Mouse (Mus musculus): ENCODE results near the gene Eif2ak3.
"Not testable (repeated sequence)": the region's sequence is repeated elsewhere in the genome, so short reads cannot be mapped to it uniquely, and the experiment has no call there.

Gene Eif2ak3

GRCm38 (mm10) chr6:70844002-70844804 is at the start of gene Eif2ak3:
TSS of gene Eif2ak3 (plus strand) at chr6:70844515.
- DNase-seq: peak; percentile 100

GRCm38 (mm10) chr6:70796940-70797339 is 47.4 kb upstream of the Eif2ak3 start:
- DNase-seq: no peak

- DNase-seq: peak; percentile 52
Measured at GRCm38 (mm10) chr6:70797581-70798251, 46.6 kb upstream of the Eif2ak3 start.

DNA sequence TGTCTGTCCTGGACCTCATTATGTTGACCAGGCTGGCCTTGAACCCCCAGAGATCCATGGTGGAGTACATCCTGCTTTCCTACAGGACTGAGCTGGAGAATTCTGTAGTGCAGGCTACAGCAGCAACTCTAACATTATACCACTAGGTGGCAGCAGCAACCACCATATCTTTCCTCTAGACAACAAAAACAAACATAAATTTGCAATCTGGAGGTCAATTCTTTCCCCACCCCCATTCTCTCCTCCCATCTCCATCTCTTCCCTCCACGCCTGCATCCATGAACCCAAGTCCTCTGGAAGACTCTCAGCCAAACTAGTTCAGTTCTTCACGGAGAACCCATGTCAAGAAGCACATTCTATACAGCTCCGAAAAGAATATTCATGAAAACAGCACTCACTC is 39.7 kb upstream of the Eif2ak3 start:
- DNase-seq: peak; percentile 62

DNA sequence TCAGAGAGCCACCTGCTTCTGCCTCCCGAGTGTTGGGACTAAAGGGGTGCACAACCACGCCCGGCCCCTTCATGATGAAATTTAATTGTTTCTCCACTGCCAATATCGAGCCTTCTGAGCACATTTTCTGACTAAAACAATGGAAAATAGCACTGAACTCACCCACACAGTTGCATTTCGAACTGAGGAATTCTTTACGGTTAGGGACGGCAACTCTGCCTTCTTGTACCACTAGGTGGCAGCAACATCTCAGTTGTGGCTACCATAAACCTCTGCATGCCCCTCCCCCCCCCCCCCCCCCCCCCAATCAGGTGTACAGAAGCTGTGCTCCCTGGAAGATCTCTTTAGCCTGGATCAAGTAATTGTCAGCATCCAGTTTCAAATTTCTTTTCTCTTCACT is 39.0 kb upstream of the Eif2ak3 start:
- DNase-seq: peak; percentile 72

- DNase-seq: peak; percentile 74
Measured at GRCm38 (mm10) chr6:70805820-70806513, 38.3 kb upstream of the Eif2ak3 start.

DNA sequence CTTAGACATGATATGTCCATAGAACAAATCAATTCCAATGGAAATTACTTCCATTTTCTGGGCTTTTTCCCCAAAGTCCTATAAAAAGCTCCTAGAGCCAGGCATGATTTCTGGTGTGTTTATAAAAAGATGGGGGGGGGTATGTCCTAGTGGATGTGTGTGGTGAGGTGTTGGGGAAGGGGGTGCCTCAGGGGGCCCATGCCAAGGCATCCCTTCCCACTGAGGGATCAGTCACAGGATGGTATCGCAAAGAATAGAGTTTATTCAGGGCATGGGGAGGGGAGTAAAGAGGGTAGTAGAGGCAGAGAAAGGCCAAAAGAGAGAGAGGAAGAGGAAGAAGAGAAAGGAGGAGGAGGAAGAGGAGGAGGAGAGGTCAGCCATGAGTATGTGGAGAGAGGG is 37.8 kb upstream of the Eif2ak3 start:
- no peak for DNase-seq

GRCm38 (mm10) chr6:70810524-70810923 is 33.8 kb upstream of the Eif2ak3 start:
- DNase-seq: no peak

DNA sequence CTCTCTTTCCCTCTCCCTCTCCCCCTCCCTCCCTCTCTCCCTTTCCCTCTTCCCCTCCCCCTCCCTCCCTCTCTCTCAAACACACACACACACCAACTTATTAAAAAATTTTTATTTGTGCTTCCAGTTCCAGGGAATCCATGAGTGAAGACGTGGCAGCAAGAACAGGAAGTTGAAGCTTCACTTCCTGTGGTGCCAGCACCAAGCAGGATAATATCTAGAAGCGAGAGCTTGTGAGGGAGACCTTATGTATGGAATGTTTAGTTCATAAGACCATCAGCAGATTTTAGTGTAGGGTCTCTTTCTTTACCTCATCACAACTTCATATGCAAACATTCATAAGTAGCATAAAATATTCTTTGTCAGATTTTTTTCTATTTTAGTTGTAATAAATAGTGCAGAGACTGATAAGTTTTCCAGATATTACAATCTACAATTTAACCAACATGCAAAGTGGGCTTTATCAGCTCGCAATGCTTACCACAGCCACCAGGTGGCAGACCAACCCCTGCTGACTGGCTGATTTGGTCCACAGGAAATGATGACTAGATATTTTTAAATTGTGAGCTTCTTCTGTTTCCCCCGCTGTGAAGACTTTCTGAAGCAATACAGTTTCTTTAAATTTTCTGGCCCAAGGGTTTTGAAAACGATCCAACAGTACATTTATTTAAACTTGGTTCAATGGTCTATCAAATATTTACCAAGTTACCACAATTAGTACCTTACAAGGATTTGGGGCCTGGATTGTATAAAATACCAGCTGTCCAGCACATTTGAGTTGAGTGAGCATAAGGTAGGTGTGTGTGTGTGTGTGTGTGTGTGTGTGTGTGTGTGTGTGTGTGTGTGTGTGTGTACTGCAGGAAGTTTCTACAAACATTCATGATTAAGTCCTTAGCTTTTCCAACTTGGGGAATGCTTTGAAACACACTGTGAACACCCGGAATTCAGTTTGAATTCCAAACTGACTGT is 32.5 kb upstream of the Eif2ak3 start:
- DNase-seq: peak; percentile 68

- DNase-seq: no peak
Measured at GRCm38 (mm10) chr6:70812526-70812895, 31.8 kb upstream of the Eif2ak3 start.

DNA sequence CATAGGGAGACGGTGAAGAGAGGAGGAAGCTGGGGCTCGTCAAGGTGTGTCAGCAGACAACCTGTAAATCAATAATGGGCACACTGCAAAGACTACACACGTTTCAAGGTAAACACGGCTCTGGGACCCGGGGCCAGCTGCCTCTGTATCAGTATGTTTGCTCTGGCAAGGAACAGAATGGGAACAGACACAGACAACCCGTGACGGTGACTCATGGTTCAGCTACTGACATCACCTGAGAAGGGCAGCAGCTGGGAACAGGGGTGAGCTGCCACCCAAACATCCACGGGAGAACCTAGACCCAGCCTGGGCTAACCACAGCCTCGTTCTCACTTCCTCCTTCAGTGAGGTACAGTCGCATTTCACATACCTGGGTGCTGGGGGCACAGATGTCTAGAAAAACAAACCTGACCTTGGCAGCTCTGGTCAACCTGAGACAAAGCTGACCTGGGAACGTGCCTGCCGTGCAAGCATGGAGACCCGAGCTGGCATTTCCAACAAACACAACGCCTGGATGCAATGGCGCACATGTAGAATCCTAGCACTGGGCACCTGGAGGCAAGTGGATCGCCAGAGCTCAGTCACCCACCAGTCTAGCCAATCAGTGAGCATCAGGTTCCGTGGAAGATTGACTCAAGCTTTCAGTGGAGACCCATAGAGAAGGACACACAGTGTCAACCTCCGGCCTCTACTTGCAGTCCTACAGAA is 30.2 kb upstream of the Eif2ak3 start:
- no peak for DNase-seq

GRCm38 (mm10) chr6:70814629-70814950 is 29.7 kb upstream of the Eif2ak3 start:
- DNase-seq: no peak

- DNase-seq: no peak
Measured at GRCm38 (mm10) chr6:70815471-70815870, 28.8 kb upstream of the Eif2ak3 start.

DNA sequence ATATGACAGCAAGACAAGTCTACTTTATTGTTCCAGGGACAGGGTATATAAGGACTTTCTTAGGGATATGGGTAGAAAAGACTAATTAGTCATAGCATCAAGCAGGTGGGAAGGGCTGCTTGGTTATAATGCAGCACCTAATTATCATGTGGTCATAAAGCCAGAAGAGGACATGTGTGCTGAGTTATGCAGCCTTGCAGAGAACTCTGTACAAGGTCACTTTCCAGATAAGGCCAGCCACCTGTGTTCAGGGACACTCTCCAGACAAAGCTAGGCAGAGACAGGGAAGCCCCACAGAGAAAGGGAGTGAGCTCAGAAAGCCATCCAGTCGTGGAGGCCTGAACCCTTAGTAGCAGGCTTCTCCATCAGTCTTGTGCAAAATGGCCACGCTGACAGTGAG is 22.7 kb upstream of the Eif2ak3 start:
- no peak for DNase-seq

DNA sequence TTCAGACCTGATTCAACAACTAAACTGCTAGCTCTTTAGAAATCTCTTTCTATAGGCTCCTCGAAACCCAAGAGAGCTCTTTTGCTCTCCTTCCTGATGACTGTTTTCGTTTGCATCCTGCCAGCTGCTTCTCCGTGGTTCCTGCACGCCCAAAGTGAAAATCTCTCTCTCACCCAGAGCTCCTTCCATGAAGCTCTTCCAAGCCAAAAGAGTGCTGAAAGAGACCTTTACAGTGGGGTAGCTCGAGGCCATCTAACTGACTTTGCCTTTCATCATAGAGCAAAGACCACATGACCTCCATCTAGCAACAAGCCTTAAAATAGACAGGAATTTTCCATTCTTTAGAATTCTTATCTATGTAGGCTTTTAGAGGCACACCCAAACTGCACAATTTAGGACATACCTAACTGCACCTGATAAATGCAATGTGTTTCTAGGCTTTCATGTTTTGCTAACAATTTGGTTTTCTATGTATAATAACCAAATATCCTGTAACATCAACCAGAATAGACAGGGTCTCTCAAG is 21.9 kb upstream of the Eif2ak3 start:
- DNase-seq: no peak

DNA sequence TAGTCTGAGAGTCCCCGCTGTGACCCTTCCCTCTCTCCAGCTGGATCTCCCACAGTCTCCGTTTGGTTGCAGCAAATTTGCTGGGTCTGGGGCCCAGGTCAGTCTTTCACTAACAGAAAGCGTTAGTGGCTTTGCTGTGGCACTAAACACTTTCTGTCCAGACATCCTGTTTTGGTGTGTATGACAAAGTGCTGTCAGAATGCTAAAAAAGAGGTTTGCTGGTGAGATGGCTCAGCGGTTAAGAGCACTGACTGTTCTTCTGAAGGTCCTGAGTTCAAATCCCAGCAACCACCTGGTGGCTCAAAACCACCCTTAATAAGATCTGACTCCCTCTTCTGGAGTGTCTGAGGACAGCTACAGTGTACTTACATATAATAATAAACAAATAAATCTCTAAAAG is 21.0 kb upstream of the Eif2ak3 start:
- DNase-seq: not testable (repeated sequence)

DNA sequence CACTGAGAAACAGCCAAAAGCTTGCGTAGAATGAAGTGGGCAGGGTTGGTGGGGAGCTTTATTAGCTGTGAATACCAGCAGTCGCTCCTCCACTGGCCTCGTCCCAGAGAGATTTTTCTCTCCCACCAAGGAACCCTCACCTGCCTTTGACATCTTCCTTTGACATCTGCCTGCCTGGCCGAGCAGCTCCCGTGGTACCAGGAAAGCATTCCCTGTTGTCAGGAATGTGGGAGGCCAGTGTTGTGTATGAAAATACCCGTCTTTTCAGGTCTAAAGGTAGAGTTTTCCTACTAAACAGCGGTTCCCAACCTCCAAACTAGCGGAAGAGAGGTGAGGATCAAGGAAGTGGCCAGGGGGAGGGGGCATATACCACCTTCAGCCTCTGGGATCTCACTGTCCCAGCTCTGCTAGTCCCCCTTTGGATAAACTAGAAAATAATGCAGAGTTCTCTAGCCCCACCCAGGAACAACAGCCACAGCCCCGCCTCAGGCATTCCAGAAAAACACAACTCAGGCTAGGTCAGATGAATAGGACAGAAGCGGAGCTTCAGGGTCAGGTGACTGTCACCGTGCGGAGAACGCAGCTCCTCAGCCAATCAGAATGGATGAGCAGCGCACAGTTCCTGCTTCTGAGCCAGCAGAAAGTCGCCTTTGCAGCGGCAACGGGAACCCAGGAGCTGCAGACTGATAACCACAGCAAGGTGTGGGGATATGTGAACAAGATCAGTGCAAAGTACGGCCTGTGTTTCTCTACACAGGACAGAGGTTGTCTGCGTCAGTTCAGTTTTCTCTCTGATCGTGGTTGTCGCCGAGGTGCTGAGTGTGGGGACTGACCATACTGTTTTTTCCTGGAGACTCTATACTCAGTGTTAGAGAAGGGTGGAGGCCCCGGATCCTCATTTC is 20.0 kb upstream of the Eif2ak3 start:
- peak; percentile 88 for DNase-seq

DNA sequence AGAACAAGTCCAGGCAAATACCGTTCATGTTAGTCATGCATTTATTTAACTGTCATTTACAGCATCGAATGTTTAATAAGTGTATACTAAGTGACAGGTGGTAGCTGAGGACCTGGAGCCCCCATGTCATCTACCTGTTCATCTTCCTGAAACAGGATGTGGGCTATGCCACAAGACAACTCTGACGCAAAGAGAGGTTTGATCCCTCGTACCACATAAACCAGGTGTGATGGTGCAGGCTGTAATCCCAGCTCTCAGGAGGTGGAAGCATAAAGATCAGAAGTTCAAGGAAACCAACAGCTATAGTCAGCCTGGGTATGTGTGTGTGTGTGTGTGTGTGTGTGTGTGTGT is 19.4 kb upstream of the Eif2ak3 start:
- DNase-seq: no peak

GRCm38 (mm10) chr6:70829451-70829850 is 14.9 kb upstream of the Eif2ak3 start:
- no peak for DNase-seq

DNA sequence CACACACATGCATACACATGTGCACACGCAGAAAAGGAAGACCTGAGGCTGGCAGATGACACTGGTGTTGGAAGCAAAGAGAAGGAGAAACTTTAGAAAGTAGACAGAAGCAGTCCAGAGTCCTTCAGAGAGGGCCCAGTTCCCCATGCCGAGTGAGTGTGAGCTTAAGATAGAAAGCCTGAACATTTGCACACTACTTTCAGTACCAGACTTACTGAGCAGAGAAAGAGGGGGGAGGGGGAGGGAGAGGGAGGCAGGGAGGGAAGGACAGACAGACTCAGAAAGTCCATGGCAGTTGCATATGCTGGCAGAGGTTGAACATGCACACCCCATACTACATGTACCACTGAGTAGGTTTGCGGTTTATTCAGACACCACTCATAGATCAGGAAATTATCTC is 13.8 kb upstream of the Eif2ak3 start:
- DNase-seq: no peak

Data from cerebellum, adult 9-11 months (tissue).